Mouse (Mus musculus) heart, embryonic 11.5 days (tissue): ENCODE results near the gene Utp4. TPM values are rescaled to one million over a fixed set of nuclear protein-coding genes. Genes with fewer than 3 reads are reported as not detected.
A peak's percentile ranks its signal among the peaks of the same experiment; 100 is the strongest.
"Not testable (repeated sequence)": the region's sequence is repeated elsewhere in the genome, so short reads cannot be mapped to it uniquely, and the experiment has no call there.

Experiments used
- ATAC-seq: fragments of 200-750 bp; cut with Nextera tagmentation; replicated peaks from 2 replicates; pipeline ENCODE4 v1.8.0; 2017; ENCODE audit warnings: moderate library complexity; ENCODE audit not compliant: insufficient number of reproducible peaks, low FRiP score, low TSS enrichment
- H3K27ac ChIP-seq: fragments of 300-500 bp; sonication (generic); 2 replicates; pipeline ENCODE4 v1.5.1; 2014; ENCODE audit warnings: mild to moderate bottlenecking, low read depth, low read length
- H3K27me3 ChIP-seq: fragments of 300-500 bp; sonication (generic); 2 replicates; pipeline ENCODE4 v1.6.1; 2014; ENCODE audit warnings: mild to moderate bottlenecking, low read length, mixed read lengths; ENCODE audit not compliant: control insufficient read depth, insufficient read depth
- H3K36me3 ChIP-seq: fragments of 300-500 bp; sonication (generic); 2 replicates; pipeline ENCODE4 v1.6.1; 2014; ENCODE audit warnings: mild to moderate bottlenecking, low read length, moderate library complexity, mixed read lengths; ENCODE audit not compliant: control insufficient read depth, insufficient read depth
- H3K4me1 ChIP-seq: fragments of 300-500 bp; sonication (generic); 2 replicates; pipeline ENCODE4 v1.6.1; 2014; ENCODE audit warnings: low read length; ENCODE audit not compliant: control insufficient read depth, insufficient read depth
- H3K4me2 ChIP-seq: fragments of 300-500 bp; sonication (generic); 2 replicates; pipeline ENCODE4 v1.6.1; 2014; ENCODE audit warnings: mild to moderate bottlenecking, moderate library complexity
- H3K4me3 ChIP-seq: fragments of 300-500 bp; sonication (generic); 2 replicates; pipeline ENCODE4 v1.5.1; 2014; ENCODE audit warnings: low read depth, low read length
- H3K9ac ChIP-seq: fragments of 300-500 bp; sonication (generic); 2 replicates; pipeline ENCODE4 v1.6.1; 2014; ENCODE audit warnings: mild to moderate bottlenecking, low read depth, low read length, moderate library complexity
- H3K9me3 ChIP-seq: fragments of 300-500 bp; sonication (generic); replicated peaks from 2 replicates; pipeline ENCODE4 v1.6.1; 2016; ENCODE audit warnings: low read length; ENCODE audit not compliant: control insufficient read depth
- WGBS: fragments of 180-500 bp; shearing (Covaris S2); extraction: QIAGEN DNeasy Blood & Tissue Kit; methylation state at CpG from one replicate; pipeline ENCODE4 v1.1.7; 2014; ENCODE audit not compliant: insufficient replicate concordance; 5-methylcytosine and 5-hydroxymethylcytosine counted together
- polyA plus RNA-seq: library from polyadenylated mRNA; unstranded; fragments of >200 nt; fragmentation: Nextera tagmentation; extraction: Ambion mirVana; gene quantifications from 2 replicates; pipeline ENCODE4 v1.2.1, GENCODE M21; 2014

The Utp4 gene
- polyA plus RNA-seq, 1 experiment from 2014 or later, result 53.9 TPM

DNA sequence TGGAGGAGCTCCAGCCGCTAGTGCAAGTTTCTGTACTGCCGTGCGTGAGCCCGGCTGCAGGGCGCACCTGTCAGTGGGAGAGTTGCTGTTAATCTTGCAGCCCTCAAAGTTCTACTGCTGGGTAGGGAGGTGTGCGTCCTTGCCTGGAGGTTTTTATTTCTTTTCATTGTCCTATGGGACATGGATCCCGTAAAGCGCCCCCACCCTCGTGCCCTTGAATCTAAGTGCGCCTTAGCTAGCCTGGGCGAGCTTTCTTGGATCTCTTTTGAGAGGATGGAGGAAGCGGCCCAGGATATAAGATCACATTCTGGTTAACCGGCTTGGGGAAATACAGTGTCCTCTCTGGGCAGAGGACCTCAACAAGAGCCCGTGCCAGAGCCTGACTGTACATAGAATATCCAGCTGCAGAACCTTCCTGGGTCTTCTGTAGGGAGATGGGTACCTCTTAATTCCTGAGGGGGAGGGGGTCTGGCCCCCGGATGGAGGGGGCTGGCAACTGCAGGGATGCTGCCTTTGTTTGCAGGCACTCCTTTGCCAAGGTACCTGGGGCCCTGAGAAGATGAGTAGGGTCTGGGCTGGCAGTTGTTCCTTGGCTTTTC, 22.0 kb upstream of the Utp4 start:
- peak overlapping the region; percentile 69 for H3K9ac ChIP-seq
- 2% methylated on average over 15 of the region's 15 CpGs for WGBS
- peak overlapping the region; percentile 64 for H3K4me3 ChIP-seq
- peaks cover 58% of the 10 kb centered on the region for H3K27me3 ChIP-seq
- H3K27ac ChIP-seq, result no peak overlapping the region
- H3K4me2 ChIP-seq, result peak overlapping the region; percentile 99
- peaks cover 23% of the 10 kb centered on the region for H3K4me1 ChIP-seq
- 0 out of 2 replicates have a peak, but pooled peaks have one; percentile 3 for ATAC-seq
- no peaks in the 10 kb centered on the region for H3K9me3 ChIP-seq
- peaks cover 5% of the 10 kb centered on the region; the same call in 1 of the 2 replicates for H3K36me3 ChIP-seq

DNA sequence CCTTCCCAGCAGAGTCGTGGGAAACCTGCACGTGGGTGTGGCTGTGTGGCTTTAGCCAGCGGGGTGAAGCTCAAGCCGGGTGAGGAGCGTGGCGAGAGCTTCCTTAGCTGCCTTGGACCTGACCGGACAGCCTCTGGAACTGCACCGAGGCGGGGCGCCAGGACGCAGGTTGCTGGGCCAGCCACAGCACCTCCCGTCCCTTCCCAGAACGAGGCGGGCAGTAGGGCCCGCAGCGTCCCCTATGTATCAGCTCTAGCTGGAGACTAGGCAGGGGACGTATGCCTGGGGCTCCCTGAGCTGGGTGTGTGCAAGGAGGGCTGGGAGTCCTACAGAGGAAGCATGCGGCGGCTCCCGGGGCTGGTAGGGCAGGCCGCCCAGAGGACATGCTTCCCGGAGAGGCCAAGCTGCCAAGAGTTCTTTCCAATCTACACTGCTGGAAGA, 21.5 kb upstream of the Utp4 start:
- Histone ChIP-seq H3K4me3 (peak overlapping the region; percentile 64), H3K9me3 (no peaks in the 10 kb centered on the region), H3K27me3 (peaks cover 58% of the 10 kb centered on the region), H3K27ac (no peak overlapping the region), H3K9ac (peak overlapping the region; percentile 63; the same call in 1 of the 2 replicates), H3K4me1 (peaks cover 25% of the 10 kb centered on the region), H3K4me2 (peak overlapping the region; percentile 99), H3K36me3 (peaks cover 8% of the 10 kb centered on the region; the same call in 1 of the 2 replicates)
- ATAC-seq, result peak; percentile 50
- WGBS, result 2% methylated on average over 21 of the region's 22 CpGs

DNA sequence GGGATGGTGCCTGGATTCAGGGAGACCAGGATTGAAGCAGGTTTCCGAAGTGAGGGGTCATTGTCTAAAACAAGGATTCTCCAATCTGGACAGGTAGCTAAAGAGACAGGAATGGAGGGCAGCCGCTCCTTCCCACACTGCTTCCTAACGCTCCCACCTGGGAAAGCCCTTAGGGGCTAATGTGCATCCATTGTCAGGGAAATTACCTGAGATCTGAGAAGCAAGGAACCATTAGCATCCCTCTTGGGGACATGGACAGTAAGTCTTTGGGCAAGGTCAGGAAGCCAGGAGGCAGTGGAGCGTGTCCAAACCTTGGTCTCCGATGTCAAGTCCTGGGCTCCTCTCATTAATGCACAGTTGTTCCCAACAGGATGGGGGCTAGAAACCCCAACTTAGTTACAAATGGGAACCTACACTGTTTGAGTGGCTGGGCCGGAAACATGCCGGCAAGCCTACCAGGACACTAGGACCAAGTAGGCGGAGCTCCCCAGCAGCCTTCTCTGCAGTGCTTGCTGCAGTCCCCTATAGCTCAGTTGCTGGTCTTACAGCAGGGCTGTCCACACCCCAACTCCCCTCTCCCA, 20.9 kb upstream of the Utp4 start:
- Histone ChIP-seq H3K4me1 (peaks cover 25% of the 10 kb centered on the region), H3K4me2 (peak overlapping the region; percentile 99), H3K27ac (no peak overlapping the region), H3K27me3 (peaks cover 58% of the 10 kb centered on the region), H3K9me3 (no peaks in the 10 kb centered on the region), H3K36me3 (peaks cover 10% of the 10 kb centered on the region; the same call in 1 of the 2 replicates), H3K9ac (peak overlapping the region; percentile 63; the same call in 1 of the 2 replicates), H3K4me3 (peak overlapping the region; percentile 64)
- ATAC-seq, result no peak
- 14% methylated on average over 8 of the region's 8 CpGs for WGBS

DNA sequence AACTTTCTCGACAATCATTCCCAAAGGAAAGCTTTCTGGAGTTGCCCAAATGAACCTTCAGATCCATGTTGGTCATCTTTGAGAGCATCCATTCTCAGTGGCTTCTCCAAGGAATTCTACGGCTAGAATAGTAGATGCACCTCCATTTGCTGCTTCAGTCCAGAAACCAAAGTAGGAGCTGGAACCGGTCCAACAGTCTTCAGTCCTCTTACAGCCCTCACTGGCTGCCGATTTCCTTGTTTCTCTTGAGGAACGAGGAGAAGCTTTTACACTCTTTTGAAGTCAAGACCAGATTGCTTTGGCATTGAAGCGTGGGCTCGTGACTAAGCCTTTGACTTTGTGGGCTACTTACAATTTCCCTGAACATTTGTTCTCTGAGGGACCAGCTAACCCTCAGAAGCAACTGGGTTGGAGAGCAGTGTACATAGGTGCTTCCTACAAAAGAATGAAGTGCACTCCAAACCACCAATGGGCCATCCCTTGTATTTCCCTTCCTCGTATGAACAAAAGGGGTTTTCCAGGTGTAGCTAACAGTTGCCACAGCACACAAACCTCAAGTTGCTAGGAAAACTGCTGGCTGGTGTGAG, 13.2 kb upstream of the Utp4 start:
- 89% methylated on average over 8 of the region's 8 CpGs for WGBS
- no peak overlapping the region for H3K4me2 ChIP-seq
- ATAC-seq, result no peak
- peaks cover 17% of the 10 kb centered on the region for H3K36me3 ChIP-seq
- no peak overlapping the region for H3K9ac ChIP-seq
- H3K27ac ChIP-seq, result no peak overlapping the region
- H3K9me3 ChIP-seq, result no peaks in the 10 kb centered on the region
- H3K4me1 ChIP-seq, result 0 out of 2 replicates have a peak, but pooled peaks cover 5% of the 10 kb centered on the region
- no peaks in the 10 kb centered on the region for H3K27me3 ChIP-seq
- no peak overlapping the region for H3K4me3 ChIP-seq

DNA sequence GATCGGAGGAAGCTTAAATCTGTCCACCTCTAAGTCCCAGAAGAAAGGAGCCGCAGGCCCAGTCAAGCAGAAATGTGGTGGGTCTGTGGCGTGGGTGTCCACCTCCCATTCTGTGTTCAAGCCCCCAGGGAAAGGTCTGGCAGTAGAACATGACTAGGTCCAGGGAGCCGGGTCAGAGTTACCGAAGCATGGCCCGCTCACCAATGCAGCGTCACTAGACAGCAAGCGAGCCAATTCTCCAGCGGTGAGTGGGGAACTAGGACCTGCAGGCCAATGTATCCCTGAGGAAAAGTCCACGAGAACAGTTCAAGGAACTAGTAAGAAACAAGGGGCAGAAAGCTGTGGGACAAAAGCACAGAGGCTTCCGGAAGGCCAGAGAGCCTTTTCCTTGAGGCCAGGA, 9.3 kb upstream of the Utp4 start:
- not testable (repeated sequence) for ATAC-seq, H3K4me2 ChIP-seq, H3K27ac ChIP-seq, H3K9ac ChIP-seq, H3K27me3 ChIP-seq, H3K4me1 ChIP-seq, H3K4me3 ChIP-seq, H3K9me3 ChIP-seq
- 93% methylated on average over 11 of the region's 11 CpGs for WGBS
- H3K36me3 ChIP-seq, result peaks cover 27% of the 10 kb centered on the region

DNA sequence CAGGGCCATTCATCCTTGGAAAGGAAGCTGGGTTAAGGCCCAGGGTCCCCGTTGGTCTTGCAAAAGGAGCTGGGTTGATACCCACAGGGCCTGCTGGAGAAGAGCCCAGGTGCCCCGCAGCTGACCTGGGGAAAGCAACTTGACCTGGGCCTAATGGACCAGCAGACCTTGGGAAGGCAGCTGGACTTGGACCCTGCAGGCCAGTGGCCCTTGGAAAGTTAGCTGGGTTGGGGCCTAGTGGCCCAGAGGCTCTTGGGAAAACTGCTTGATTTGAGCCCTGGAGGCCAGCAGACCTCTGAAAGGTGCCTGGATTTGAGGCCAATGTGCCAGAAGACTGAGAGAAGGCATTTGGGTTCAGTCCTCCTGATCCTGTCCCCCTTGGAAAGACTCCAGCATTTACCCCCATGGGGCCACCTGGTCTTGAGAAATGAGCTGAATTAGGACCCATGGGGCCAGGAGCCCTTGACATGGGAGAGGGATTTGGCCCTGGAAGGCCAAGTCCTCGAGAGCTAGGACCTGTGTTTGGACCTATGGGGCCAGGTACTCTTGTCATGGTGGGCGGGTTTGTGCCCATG, 8.5 kb upstream of the Utp4 start:
- not testable (repeated sequence) for H3K4me3 ChIP-seq, H3K27ac ChIP-seq, ATAC-seq, H3K4me2 ChIP-seq, H3K4me1 ChIP-seq, H3K27me3 ChIP-seq, H3K9ac ChIP-seq, H3K9me3 ChIP-seq
- WGBS, result 93% methylated on average over 4 of the region's 4 CpGs
- H3K36me3 ChIP-seq, result peaks cover 24% of the 10 kb centered on the region

DNA sequence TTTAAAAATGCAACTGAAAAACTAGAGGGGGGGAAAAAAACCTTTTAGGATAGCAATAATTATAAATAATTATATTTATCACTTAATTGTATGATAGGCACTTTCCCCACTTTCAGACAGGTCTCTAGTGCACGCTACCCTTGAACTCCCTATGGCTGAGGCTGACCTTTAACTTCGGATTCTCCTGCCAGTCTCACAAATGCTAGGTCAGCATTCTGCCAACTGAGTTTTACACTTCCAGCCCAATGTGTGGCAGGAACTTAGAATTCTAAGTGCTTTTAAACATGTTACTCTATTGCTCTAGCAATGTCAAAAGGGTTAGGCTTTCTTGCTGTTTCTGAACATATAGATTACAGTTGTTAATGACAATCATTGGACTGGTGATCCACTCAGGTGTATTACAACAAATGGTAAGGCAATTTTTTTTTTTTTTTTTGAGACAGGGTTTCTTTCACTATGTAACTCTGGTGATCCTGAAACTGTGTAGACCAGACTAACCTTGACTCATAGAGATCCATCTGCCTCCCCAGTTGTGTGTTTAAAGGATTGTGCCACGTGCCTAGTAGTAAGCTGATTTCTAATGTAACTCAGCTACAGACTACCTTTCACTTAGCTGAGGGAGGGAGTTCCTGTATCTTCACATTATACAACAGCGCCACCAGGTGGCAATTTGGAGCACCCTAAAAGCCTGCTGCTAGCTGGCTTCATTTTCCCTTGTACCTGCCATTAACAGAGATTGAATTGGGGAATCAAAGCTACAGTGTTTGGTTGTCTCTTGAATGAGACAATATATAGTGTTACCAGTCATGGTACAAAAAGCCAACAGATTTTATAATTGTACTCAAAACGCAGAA, 5.9 kb upstream of the Utp4 start:
- 53% methylated on average over 5 of the region's 5 CpGs for WGBS
- no peak overlapping the region for H3K4me2 ChIP-seq
- H3K27me3 ChIP-seq, result no peaks in the 10 kb centered on the region
- no peak overlapping the region for H3K27ac ChIP-seq
- no peaks in the 10 kb centered on the region for H3K9me3 ChIP-seq
- peaks cover 14% of the 10 kb centered on the region for H3K4me1 ChIP-seq
- peaks cover 22% of the 10 kb centered on the region for H3K36me3 ChIP-seq
- no peak overlapping the region for H3K9ac ChIP-seq
- no peak for ATAC-seq
- no peak overlapping the region for H3K4me3 ChIP-seq

DNA sequence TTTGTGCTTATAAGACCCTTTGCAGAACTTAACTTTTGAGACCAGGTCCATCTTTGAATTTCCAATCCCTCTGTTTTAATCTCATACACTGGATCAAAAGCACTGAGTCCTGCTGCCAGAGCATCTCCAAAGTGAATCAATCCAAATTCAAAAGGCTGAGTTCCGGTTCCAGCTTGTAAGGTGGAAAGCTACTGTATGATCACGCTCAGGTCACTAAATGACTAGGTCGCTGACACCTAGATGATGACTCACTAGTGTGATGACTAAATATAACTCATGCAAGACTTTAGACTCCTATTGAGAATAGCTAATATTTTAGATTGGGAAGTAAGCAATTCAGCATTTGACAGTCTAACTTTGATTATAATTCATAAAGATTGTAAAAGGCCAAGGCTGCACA, 4.6 kb upstream of the Utp4 start:
- H3K4me3 ChIP-seq, result no peak overlapping the region
- no peaks in the 10 kb centered on the region for H3K27me3 ChIP-seq
- H3K4me1 ChIP-seq, result peaks cover 14% of the 10 kb centered on the region
- no peak overlapping the region for H3K9ac ChIP-seq
- H3K27ac ChIP-seq, result no peak overlapping the region
- 80% methylated on average over 3 of the region's 3 CpGs for WGBS
- H3K36me3 ChIP-seq, result peaks cover 19% of the 10 kb centered on the region
- no peak overlapping the region for H3K4me2 ChIP-seq
- no peak for ATAC-seq
- H3K9me3 ChIP-seq, result no peaks in the 10 kb centered on the region
